Mouse (Mus musculus) forebrain, embryonic 10.5 days (tissue): Measurements from ENCODE around the gene Gast. TPM values are rescaled to one million over a fixed set of nuclear protein-coding genes. Genes with fewer than 3 reads are reported as not detected.

Experiments
- DNase-seq: peaks from one replicate; pipeline ENCODE4 v3.0.0-alpha.2; 2017; ENCODE audit warnings: low spot score; ENCODE audit errors: extremely low spot score
- H3K27ac ChIP-seq: fragments of 300-500 bp; sonication (generic); 2 replicates; pipeline ENCODE4 v1.5.1; 2016; ENCODE audit warnings: mild to moderate bottlenecking
- H3K27me3 ChIP-seq: fragments of 300-500 bp; sonication (generic); 2 replicates; pipeline ENCODE4 v1.6.1; 2016; ENCODE audit warnings: mild to moderate bottlenecking; ENCODE audit not compliant: poor library complexity, severe bottlenecking
- H3K36me3 ChIP-seq: fragments of 300-500 bp; sonication (generic); replicated peaks from 2 replicates; pipeline ENCODE4 v1.6.1; 2016; ENCODE audit warnings: mild to moderate bottlenecking, moderate library complexity
- H3K4me1 ChIP-seq: fragments of 300-500 bp; sonication (generic); 2 replicates; pipeline ENCODE4 v1.6.1; 2016
- H3K4me3 ChIP-seq: fragments of 300-500 bp; sonication (generic); 2 replicates; pipeline ENCODE4 v1.5.1; 2016; ENCODE audit warnings: mild to moderate bottlenecking, moderate library complexity
- H3K9me3 ChIP-seq: fragments of 300-500 bp; sonication (generic); 2 replicates; pipeline ENCODE4 v1.6.1; 2016; ENCODE audit warnings: mild to moderate bottlenecking, moderate library complexity
- WGBS: fragments of 180-500 bp; shearing (Covaris S2); methylation state at CpG from one replicate; pipeline ENCODE4 v1.1.7; 2016; 5-methylcytosine and 5-hydroxymethylcytosine counted together
- polyA plus RNA-seq: library from polyadenylated mRNA; unstranded; fragments of >200 nt; fragmentation: Nextera tagmentation; extraction: Ambion mirVana; gene quantifications from 2 replicates; pipeline ENCODE4 v1.2.1, GENCODE M21; 2016

Gast gene
- polyA plus RNA-seq, 1 experiment from 2014 or later = not detected

- no peak overlapping the region for H3K4me3 ChIP-seq
- H3K27ac ChIP-seq = no peak overlapping the region
- H3K36me3 ChIP-seq = peaks cover 61% of the 10 kb centered on the region
- H3K9me3 ChIP-seq = no peaks in the 10 kb centered on the region
- peaks cover 10% of the 10 kb centered on the region for H3K4me1 ChIP-seq
- 94% methylated on average over 21 of the region's 21 CpGs for WGBS
- H3K27me3 ChIP-seq = no peaks in the 10 kb centered on the region
- DNase-seq = no peak
These were observed 42.7 kb downstream of the Gast start for GRCm38 (mm10) chr11:100376746-100377389.

GRCm38 (mm10) chr11:100377989-100378388 lies 43.8 kb downstream of the Gast start:
- no peaks in the 10 kb centered on the region for H3K27me3 ChIP-seq
- WGBS = 94% methylated on average over 14 of the region's 14 CpGs
- H3K27ac ChIP-seq = no peak overlapping the region; the same call in 1 of the 2 replicates
- H3K4me1 ChIP-seq = no peaks in the 10 kb centered on the region
- H3K4me3 ChIP-seq = no peak overlapping the region
- H3K9me3 ChIP-seq = no peaks in the 10 kb centered on the region
- peaks cover 65% of the 10 kb centered on the region for H3K36me3 ChIP-seq
- no peak for DNase-seq

GRCm38 (mm10) chr11:100378446-100378845 lies 44.2 kb downstream of the Gast start:
- Histone ChIP-seq H3K36me3 (peaks cover 69% of the 10 kb centered on the region), H3K4me3 (no peak overlapping the region), H3K27ac (no peak overlapping the region; the same call in 1 of the 2 replicates), H3K4me1 (no peaks in the 10 kb centered on the region), H3K9me3 (no peaks in the 10 kb centered on the region), H3K27me3 (no peaks in the 10 kb centered on the region)
- DNase-seq = no peak
- 85% methylated on average over 5 of the region's 5 CpGs for WGBS

GRCm38 (mm10) chr11:100379311-100379710 lies 45.1 kb downstream of the Gast start:
- Histone ChIP-seq H3K36me3 (peaks cover 65% of the 10 kb centered on the region), H3K27me3 (no peaks in the 10 kb centered on the region), H3K4me1 (no peaks in the 10 kb centered on the region), H3K27ac (no peak overlapping the region), H3K4me3 (no peak overlapping the region), H3K9me3 (no peaks in the 10 kb centered on the region)
- 91% methylated on average over 4 of the region's 4 CpGs for WGBS
- DNase-seq = no peak

GRCm38 (mm10) chr11:100382682-100383081 lies 48.5 kb downstream of the Gast start:
- H3K4me1 ChIP-seq = peaks cover 7% of the 10 kb centered on the region; the same call in 1 of the 2 replicates
- DNase-seq = no peak
- H3K27me3 ChIP-seq = no peaks in the 10 kb centered on the region
- H3K27ac ChIP-seq = no peak overlapping the region
- 87% methylated on average over 6 of the region's 6 CpGs for WGBS
- peaks cover 46% of the 10 kb centered on the region for H3K36me3 ChIP-seq
- no peak overlapping the region for H3K4me3 ChIP-seq
- H3K9me3 ChIP-seq = no peaks in the 10 kb centered on the region

- Histone ChIP-seq H3K27ac (no peak overlapping the region), H3K9me3 (no peaks in the 10 kb centered on the region), H3K4me3 (no peak overlapping the region), H3K4me1 (peaks cover 23% of the 10 kb centered on the region), H3K27me3 (no peaks in the 10 kb centered on the region), H3K36me3 (peaks cover 32% of the 10 kb centered on the region)
- DNase-seq = no peak
- WGBS = 86% methylated on average over 3 of the region's 3 CpGs
These were observed 50.8 kb downstream of the Gast start for GRCm38 (mm10) chr11:100385016-100385415.

GRCm38 (mm10) chr11:100386586-100386985 lies 52.4 kb downstream of the Gast start:
- H3K36me3 ChIP-seq = peaks cover 20% of the 10 kb centered on the region
- H3K4me1 ChIP-seq = peaks cover 39% of the 10 kb centered on the region
- H3K4me3 ChIP-seq = no peak overlapping the region
- WGBS = 43% methylated on average over 5 of the region's 5 CpGs
- H3K27ac ChIP-seq = 0 out of 2 replicates have a peak overlapping the region, but pooled peaks have one; percentile 44
- DNase-seq = no peak
- no peaks in the 10 kb centered on the region for H3K9me3 ChIP-seq
- no peaks in the 10 kb centered on the region for H3K27me3 ChIP-seq

Other genes starting within 250 kb of the Gast start
- not detected in 2 replicates for gene Krt32, start 246.2 kb upstream of the Gast start, polyA plus RNA-seq
- not detected in 2 replicates for gene Krt35, start 238.2 kb upstream of the Gast start, polyA plus RNA-seq
- gene Krt36, start 228.8 kb upstream of the Gast start, polyA plus RNA-seq = not detected in 2 replicates
- not detected in 2 replicates for gene Krt13, start 212.8 kb upstream of the Gast start, polyA plus RNA-seq
- 0.55 and 0.77 TPM in 2 replicates for gene Krt15, start 198.5 kb upstream of the Gast start, polyA plus RNA-seq
- gene Krt19, start 185.7 kb upstream of the Gast start, polyA plus RNA-seq = 5.3 and 5.4 TPM in 2 replicates
- gene Krt9, start 141.2 kb upstream of the Gast start, polyA plus RNA-seq = not detected in 2 replicates
- 1.9 and 2.0 TPM in 2 replicates for gene Krt14, start 126.9 kb upstream of the Gast start, polyA plus RNA-seq
- gene Krt16, start 85.5 kb upstream of the Gast start, polyA plus RNA-seq = not detected in 2 replicates
- gene Krt17, start 73.4 kb upstream of the Gast start, polyA plus RNA-seq = not detected in 2 replicates
- gene Krt42, start 64.5 kb upstream of the Gast start, polyA plus RNA-seq = not detected in 2 replicates
- 1,690 and 1,733 TPM in 2 replicates for gene Eif1, start 14.5 kb upstream of the Gast start, polyA plus RNA-seq
- 46.7 and 47.5 TPM in 2 replicates for gene Hap1, start 21.7 kb downstream of the Gast start, polyA plus RNA-seq
- 27.2 and 29.1 TPM in 2 replicates for gene Jup, start 63.4 kb downstream of the Gast start, polyA plus RNA-seq
- 18.7 and 20.5 TPM in 2 replicates for gene P3h4, start 80.4 kb downstream of the Gast start, polyA plus RNA-seq
- gene Fkbp10, start 81.3 kb downstream of the Gast start, polyA plus RNA-seq = 37.5 and 37.6 TPM in 2 replicates
- gene Nt5c3b, start 107.4 kb downstream of the Gast start, polyA plus RNA-seq = 122 and 125 TPM in 2 replicates
- gene Klhl10, start 107.5 kb downstream of the Gast start, polyA plus RNA-seq = 0.51 and 0.76 TPM in 2 replicates
- 8.2 and 10.0 TPM in 2 replicates for gene Klhl11, start 138.3 kb downstream of the Gast start, polyA plus RNA-seq
- 287 and 294 TPM in 2 replicates for gene Acly, start 193.6 kb downstream of the Gast start, polyA plus RNA-seq
- 1.4 and 1.5 TPM in 2 replicates for gene Ttc25, start 211.2 kb downstream of the Gast start, polyA plus RNA-seq
- gene Cnp, start 240.5 kb downstream of the Gast start, polyA plus RNA-seq = 15.3 and 17.5 TPM in 2 replicates